Mouse (Mus musculus): ENCODE measurements around the gene Gpr153.

Gpr153 gene

GRCm38 (mm10) chr4:152264867-152265568 lies 9.0 kb upstream of the Gpr153 start:
- no peak for DNase-seq (ENCODE audit: low spot score)

- no peak for DNase-seq (ENCODE audit: low spot score)
These were observed 8.2 kb upstream of the Gpr153 start for GRCm38 (mm10) chr4:152265791-152266190.

- DNase-seq (ENCODE audit: low spot score) = no peak
These were observed 7.7 kb upstream of the Gpr153 start for GRCm38 (mm10) chr4:152266236-152266895.

- DNase-seq (ENCODE audit: low spot score) = peak; percentile 43
These were observed 6.2 kb upstream of the Gpr153 start for GRCm38 (mm10) chr4:152267748-152268369.

GRCm38 (mm10) chr4:152269967-152270366 lies 4.1 kb upstream of the Gpr153 start:
- no peak for DNase-seq (ENCODE audit: low spot score)

- no peak for DNase-seq (ENCODE audit: low spot score)
These were observed 3.4 kb upstream of the Gpr153 start for GRCm38 (mm10) chr4:152270599-152270998.

GRCm38 (mm10) chr4:152271334-152271733 lies 2.7 kb upstream of the Gpr153 start:
- no peak for DNase-seq (ENCODE audit: low spot score)

GRCm38 (mm10) chr4:152272006-152272405 lies 2.0 kb upstream of the Gpr153 start:
- DNase-seq (ENCODE audit: low spot score) = no peak

GRCm38 (mm10) chr4:152272449-152273049 lies 1.5 kb upstream of the Gpr153 start:
- DNase-seq (ENCODE audit: low spot score) = peak; percentile 31

- DNase-seq (ENCODE audit: low spot score) = no peak
These were observed 841 bp upstream of the Gpr153 start for GRCm38 (mm10) chr4:152273191-152273590.

GRCm38 (mm10) chr4:152274681-152275131 lies 674 bp downstream of the Gpr153 start:
- peak; percentile 31 for DNase-seq (ENCODE audit: low spot score)

- no peak for DNase-seq (ENCODE audit: low spot score)
These were observed 2.6 kb downstream of the Gpr153 start for GRCm38 (mm10) chr4:152276389-152277347.

- no peak for DNase-seq (ENCODE audit: low spot score)
These were observed 3.9 kb downstream of the Gpr153 start for GRCm38 (mm10) chr4:152277916-152278315.

GRCm38 (mm10) chr4:152278986-152279385 lies 5.0 kb downstream of the Gpr153 start:
- DNase-seq (ENCODE audit: low spot score) = no peak

- DNase-seq (ENCODE audit: low spot score) = no peak
These were observed 7.6 kb downstream of the Gpr153 start for GRCm38 (mm10) chr4:152281601-152282000.

- DNase-seq (ENCODE audit: low spot score) = no peak
These were observed 8.7 kb downstream of the Gpr153 start for GRCm38 (mm10) chr4:152282721-152283120.

- DNase-seq (ENCODE audit: low spot score) = peak; percentile 81
These were observed 9.3 kb downstream of the Gpr153 start for GRCm38 (mm10) chr4:152283186-152283950.

- DNase-seq (ENCODE audit: low spot score) = peak; percentile 76
These were observed 11.5 kb downstream of the Gpr153 start for GRCm38 (mm10) chr4:152285505-152285904.

GRCm38 (mm10) chr4:152286183-152286582 lies 12.2 kb downstream of the Gpr153 start:
- no peak for DNase-seq (ENCODE audit: low spot score)

- no peak for DNase-seq (ENCODE audit: low spot score)
These were observed 12.9 kb downstream of the Gpr153 start for GRCm38 (mm10) chr4:152286887-152287286.
